Mouse (Mus musculus) embryo, embryonic 11 days (tissue): ENCODE results near the gene Bicd2.
A peak's percentile ranks its signal among the peaks of the same experiment; 100 is the strongest.

Experiments
- DNase-seq: peaks from one replicate; pipeline ENCODE4 v3.0.0-alpha.2; 2015

Gene Bicd2

GRCm38 (mm10) chr13:49326246-49327206 is 14.9 kb upstream of the Bicd2 start:
- peak; percentile 55 for DNase-seq

GRCm38 (mm10) chr13:49328101-49328500 is 13.3 kb upstream of the Bicd2 start:
- no peak for DNase-seq

- no peak for DNase-seq
Observed at GRCm38 (mm10) chr13:49333250-49333649, 8.1 kb upstream of the Bicd2 start.

GRCm38 (mm10) chr13:49335077-49335982 is 6.1 kb upstream of the Bicd2 start:
- no peak for DNase-seq

GRCm38 (mm10) chr13:49338893-49339546 is 2.4 kb upstream of the Bicd2 start:
- DNase-seq, result peak; percentile 29

GRCm38 (mm10) chr13:49341831-49342722 is 692 bp downstream of the Bicd2 start:
- peak; percentile 24 for DNase-seq

GRCm38 (mm10) chr13:49342723-49343100 is 1.3 kb downstream of the Bicd2 start:
- DNase-seq, result no peak

- DNase-seq, result no peak
Observed at GRCm38 (mm10) chr13:49344567-49344966, 3.2 kb downstream of the Bicd2 start.

GRCm38 (mm10) chr13:49345476-49345875 is 4.1 kb downstream of the Bicd2 start:
- DNase-seq, result no peak

- DNase-seq, result no peak
Observed at GRCm38 (mm10) chr13:49348522-49348921, 7.1 kb downstream of the Bicd2 start.

GRCm38 (mm10) chr13:49349335-49349734 is 8.0 kb downstream of the Bicd2 start:
- DNase-seq, result no peak

GRCm38 (mm10) chr13:49349836-49350505 is 8.6 kb downstream of the Bicd2 start:
- no peak for DNase-seq

- peak; percentile 36 for DNase-seq
Observed at GRCm38 (mm10) chr13:49352581-49353159, 11.3 kb downstream of the Bicd2 start.

GRCm38 (mm10) chr13:49353422-49353821 is 12.0 kb downstream of the Bicd2 start:
- DNase-seq, result no peak

- DNase-seq, result no peak
Observed at GRCm38 (mm10) chr13:49353991-49354507, 12.7 kb downstream of the Bicd2 start.

- no peak for DNase-seq
Observed at GRCm38 (mm10) chr13:49355461-49356061, 14.2 kb downstream of the Bicd2 start.

- DNase-seq, result no peak
Observed at GRCm38 (mm10) chr13:49356090-49356489, 14.7 kb downstream of the Bicd2 start.

- no peak for DNase-seq
Observed at GRCm38 (mm10) chr13:49357367-49358026, 16.1 kb downstream of the Bicd2 start.

- DNase-seq, result no peak
Observed at GRCm38 (mm10) chr13:49358184-49358583, 16.8 kb downstream of the Bicd2 start.
